Mouse (Mus musculus) midbrain, embryonic 11.5 days (tissue): ENCODE measurements around the gene Rgs19. TPM values are rescaled to one million over a fixed set of nuclear protein-coding genes. Genes with fewer than 3 reads are reported as not detected.

Experiments
- ATAC-seq: fragments of 200-750 bp; cut with Nextera tagmentation; 2 replicates; pipeline ENCODE4 v1.8.0; 2017; ENCODE audit warnings: moderate TSS enrichment, moderate library complexity; ENCODE audit not compliant: low FRiP score
- DNase-seq: peaks from one replicate; pipeline ENCODE4 v3.0.0; 2015; ENCODE audit warnings: low spot score; ENCODE audit errors: missing footprints
- H3K27ac ChIP-seq: fragments of 300-500 bp; sonication (generic); 2 replicates; pipeline ENCODE4 v1.5.1; 2014; ENCODE audit warnings: low read depth, low read length
- H3K27me3 ChIP-seq: fragments of 300-500 bp; sonication (generic); 2 replicates; pipeline ENCODE4 v1.6.1; 2014; ENCODE audit warnings: mild to moderate bottlenecking, low read length, moderate library complexity, mixed read lengths; ENCODE audit not compliant: control insufficient read depth, insufficient read depth
- H3K36me3 ChIP-seq: fragments of 300-500 bp; sonication (generic); 2 replicates; pipeline ENCODE4 v1.6.1; 2014; ENCODE audit warnings: mild to moderate bottlenecking, low read length, moderate library complexity, mixed read lengths; ENCODE audit not compliant: control insufficient read depth, insufficient read depth
- H3K4me1 ChIP-seq: fragments of 300-500 bp; sonication (generic); 2 replicates; pipeline ENCODE4 v1.6.1; 2014; ENCODE audit warnings: low read length; ENCODE audit not compliant: control insufficient read depth, insufficient read depth
- H3K4me2 ChIP-seq: fragments of 300-500 bp; sonication (generic); 2 replicates; pipeline ENCODE4 v1.6.1; 2014; ENCODE audit warnings: mild to moderate bottlenecking, moderate library complexity
- H3K4me3 ChIP-seq: fragments of 300-500 bp; sonication (generic); 2 replicates; pipeline ENCODE4 v1.5.1; 2014; ENCODE audit warnings: low read depth, low read length
- H3K9ac ChIP-seq: fragments of 300-500 bp; sonication (generic); 2 replicates; pipeline ENCODE4 v1.6.1; 2014; ENCODE audit warnings: low read length
- H3K9me3 ChIP-seq: fragments of 300-500 bp; sonication (generic); 2 replicates; pipeline ENCODE4 v1.6.1; 2016; ENCODE audit warnings: low read length; ENCODE audit not compliant: control insufficient read depth
- WGBS: fragments of 180-500 bp; shearing (Covaris S2); extraction: QIAGEN DNeasy Blood & Tissue Kit; methylation state at CpG from one replicate; pipeline ENCODE4 v1.1.7; 2014; 5-methylcytosine and 5-hydroxymethylcytosine counted together
- polyA plus RNA-seq: library from polyadenylated mRNA; unstranded; fragments of >200 nt; fragmentation: Nextera tagmentation; extraction: Ambion mirVana; gene quantifications from 2 replicates; pipeline ENCODE4 v1.2.1, GENCODE M21; 2014

Gene Rgs19
- polyA plus RNA-seq, 1 experiment from 2014 or later: 65.4 TPM

- Histone ChIP-seq H3K9me3 (no peaks in the 10 kb centered on the region), H3K4me3 (peak overlapping the region; percentile 26), H3K27ac (no peak overlapping the region), H3K9ac (no peak overlapping the region), H3K36me3 (no peaks in the 10 kb centered on the region), H3K4me1 (peaks cover 5% of the 10 kb centered on the region), H3K27me3 (peaks cover 57% of the 10 kb centered on the region), H3K4me2 (peak overlapping the region; percentile 36)
- WGBS: 3% methylated on average over 55 of the region's 56 CpGs
- DNase-seq (peak; percentile 86), ATAC-seq (no peak)
Measured at GRCm38 (mm10) chr2:181670285-181670912, 23.4 kb downstream of the Rgs19 start.

- Histone ChIP-seq H3K9ac (no peak overlapping the region), H3K9me3 (no peaks in the 10 kb centered on the region), H3K4me1 (no peaks in the 10 kb centered on the region), H3K36me3 (no peaks in the 10 kb centered on the region; the same call in 1 of the 2 replicates), H3K4me3 (no peak overlapping the region), H3K4me2 (no peak overlapping the region), H3K27ac (no peak overlapping the region), H3K27me3 (peaks cover 2% of the 10 kb centered on the region)
- ATAC-seq (no peak), DNase-seq (no peak)
- 24% methylated on average over 4 of the region's 4 CpGs for WGBS
Measured at GRCm38 (mm10) chr2:181663298-181663630, 30.5 kb downstream of the Rgs19 start.

- no peak for DNase-seq
- no peaks in the 10 kb centered on the region for H3K9me3 ChIP-seq
- H3K9ac ChIP-seq: no peak overlapping the region
- 83% methylated on average over 3 of the region's 3 CpGs for WGBS
- H3K4me1 ChIP-seq: no peaks in the 10 kb centered on the region
- H3K4me2 ChIP-seq: no peak overlapping the region
- H3K27me3 ChIP-seq: no peaks in the 10 kb centered on the region
- no peak for ATAC-seq
- no peak overlapping the region for H3K27ac ChIP-seq
- H3K4me3 ChIP-seq: no peak overlapping the region
- H3K36me3 ChIP-seq: no peaks in the 10 kb centered on the region; the same call in 1 of the 2 replicates
Measured at GRCm38 (mm10) chr2:181662620-181663297, 31.0 kb downstream of the Rgs19 start.

- H3K4me1 ChIP-seq: no peaks in the 10 kb centered on the region
- 10% methylated on average over 9 of the region's 9 CpGs for WGBS
- no peak overlapping the region for H3K4me3 ChIP-seq
- H3K4me2 ChIP-seq: no peak overlapping the region
- DNase-seq (peak; percentile 90), ATAC-seq (peak; percentile 85)
- no peak overlapping the region for H3K27ac ChIP-seq
- peaks cover 6% of the 10 kb centered on the region; the same call in 1 of the 2 replicates for H3K36me3 ChIP-seq
- H3K9ac ChIP-seq: no peak overlapping the region
- no peaks in the 10 kb centered on the region for H3K9me3 ChIP-seq
- no peaks in the 10 kb centered on the region for H3K27me3 ChIP-seq
Measured at GRCm38 (mm10) chr2:181659609-181660055, 34.1 kb downstream of the Rgs19 start.

DNA sequence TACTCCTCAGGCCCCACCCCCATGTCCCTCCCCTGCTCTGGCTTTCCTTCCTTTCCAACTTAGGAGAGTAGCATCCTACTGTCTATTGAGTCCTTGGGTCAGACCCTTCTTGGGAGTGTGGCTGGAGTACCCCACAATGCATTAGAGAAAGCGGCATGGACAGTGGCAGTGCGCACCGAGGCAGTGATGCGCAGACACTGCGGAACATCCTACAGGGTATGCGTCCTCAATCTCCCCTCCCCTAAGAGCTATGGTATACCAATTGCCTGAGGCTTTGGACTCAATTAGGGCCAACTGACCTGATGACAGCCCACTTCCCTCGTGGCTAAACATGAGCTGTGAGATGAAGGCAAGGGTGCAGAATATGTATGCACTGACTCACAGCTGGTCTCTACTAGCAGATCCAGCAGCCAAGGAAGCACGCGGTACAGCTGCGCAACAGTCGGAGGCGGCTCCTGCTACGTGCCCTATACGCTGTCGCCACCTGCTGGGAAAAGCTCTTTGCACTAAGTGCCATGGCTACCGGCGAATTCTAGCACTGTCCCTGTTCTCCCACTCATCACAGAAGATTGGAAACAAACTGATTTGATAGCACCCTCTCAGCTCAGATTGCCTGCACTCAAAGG, 34.7 kb downstream of the Rgs19 start:
- H3K4me1 ChIP-seq: no peaks in the 10 kb centered on the region
- no peak overlapping the region for H3K9ac ChIP-seq
- DNase-seq (peak; percentile 85), ATAC-seq (peak; percentile 55; the same call in 1 of the 2 replicates)
- H3K27ac ChIP-seq: no peak overlapping the region
- H3K4me2 ChIP-seq: no peak overlapping the region
- H3K4me3 ChIP-seq: no peak overlapping the region
- peaks cover 6% of the 10 kb centered on the region; the same call in 1 of the 2 replicates for H3K36me3 ChIP-seq
- no peaks in the 10 kb centered on the region for H3K9me3 ChIP-seq
- WGBS: 33% methylated on average over 17 of the region's 17 CpGs
- H3K27me3 ChIP-seq: no peaks in the 10 kb centered on the region

DNA sequence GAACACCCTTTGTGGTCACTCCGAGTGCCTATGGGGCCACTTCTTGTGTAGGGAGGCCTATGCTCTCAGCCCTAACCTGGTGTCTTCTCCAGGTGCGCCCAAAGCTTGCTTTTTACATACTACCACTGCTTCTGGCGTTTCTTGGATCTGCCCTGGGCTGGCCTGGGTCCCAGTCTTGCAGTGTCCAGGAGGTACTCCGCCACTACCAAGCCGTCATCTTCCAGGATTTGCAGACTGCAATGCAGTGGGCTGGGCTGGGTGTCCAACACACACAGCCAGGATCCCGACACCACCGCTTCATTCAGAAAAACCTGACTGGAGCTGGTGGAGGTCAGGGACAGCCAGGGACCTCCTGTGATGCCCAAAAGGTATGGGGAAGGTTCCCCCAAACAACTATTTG, 35.2 kb downstream of the Rgs19 start:
- H3K9me3 ChIP-seq: no peaks in the 10 kb centered on the region
- H3K27ac ChIP-seq: no peak overlapping the region
- DNase-seq: no peak
- 83% methylated on average over 7 of the region's 7 CpGs for WGBS
- no peak overlapping the region for H3K4me3 ChIP-seq
- ATAC-seq: no peak
- no peak overlapping the region for H3K9ac ChIP-seq
- H3K27me3 ChIP-seq: no peaks in the 10 kb centered on the region
- H3K4me2 ChIP-seq: no peak overlapping the region
- H3K36me3 ChIP-seq: peaks cover 6% of the 10 kb centered on the region; the same call in 1 of the 2 replicates
- H3K4me1 ChIP-seq: no peaks in the 10 kb centered on the region

DNA sequence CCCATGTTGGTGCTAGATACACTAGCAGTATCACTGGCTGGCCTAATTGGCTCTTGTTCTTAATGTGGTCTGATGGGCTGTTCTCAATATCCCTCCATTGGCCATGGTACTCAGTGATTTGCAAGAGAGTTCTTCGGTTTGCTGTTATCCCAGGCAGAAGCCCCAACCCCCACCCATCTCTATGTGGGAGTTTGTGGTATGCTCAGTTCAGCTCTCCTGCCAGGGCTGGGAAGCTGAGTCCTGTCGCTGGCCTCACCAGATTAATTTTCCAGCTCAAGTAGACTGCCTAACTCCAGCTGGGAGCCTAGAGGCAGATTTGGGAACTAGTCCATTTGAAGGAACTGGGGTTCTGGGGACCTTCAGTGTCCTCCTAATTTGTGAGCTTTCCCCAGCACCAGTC, 36.3 kb downstream of the Rgs19 start:
- 78% methylated on average over 2 of the region's 2 CpGs for WGBS
- H3K4me2 ChIP-seq: no peak overlapping the region
- no peak overlapping the region for H3K27ac ChIP-seq
- H3K27me3 ChIP-seq: no peaks in the 10 kb centered on the region
- no peaks in the 10 kb centered on the region for H3K9me3 ChIP-seq
- H3K9ac ChIP-seq: no peak overlapping the region
- no peaks in the 10 kb centered on the region for H3K4me1 ChIP-seq
- DNase-seq (no peak), ATAC-seq (no peak)
- H3K4me3 ChIP-seq: no peak overlapping the region
- peaks cover 9% of the 10 kb centered on the region; the same call in 1 of the 2 replicates for H3K36me3 ChIP-seq

- ATAC-seq (no peak), DNase-seq (no peak)
- Histone ChIP-seq H3K9me3 (no peaks in the 10 kb centered on the region), H3K4me1 (no peaks in the 10 kb centered on the region), H3K4me2 (no peak within 1 kb of the TSS), H3K27ac (no peak within 1 kb of the TSS), H3K4me3 (no peak within 1 kb of the TSS), H3K27me3 (no peaks in the 10 kb centered on the region), H3K36me3 (peaks cover 13% of the 10 kb centered on the region; the same call in 1 of the 2 replicates), H3K9ac (no peak within 1 kb of the TSS)
- WGBS: 81% methylated on average over 3 of the region's 3 CpGs
Measured at GRCm38 (mm10) chr2:181656734-181657133, 37.0 kb downstream of the Rgs19 start, which contains the start of gene Gm29797. TSS of gene Gm29797 (plus strand) at chr2:181657034.

DNA sequence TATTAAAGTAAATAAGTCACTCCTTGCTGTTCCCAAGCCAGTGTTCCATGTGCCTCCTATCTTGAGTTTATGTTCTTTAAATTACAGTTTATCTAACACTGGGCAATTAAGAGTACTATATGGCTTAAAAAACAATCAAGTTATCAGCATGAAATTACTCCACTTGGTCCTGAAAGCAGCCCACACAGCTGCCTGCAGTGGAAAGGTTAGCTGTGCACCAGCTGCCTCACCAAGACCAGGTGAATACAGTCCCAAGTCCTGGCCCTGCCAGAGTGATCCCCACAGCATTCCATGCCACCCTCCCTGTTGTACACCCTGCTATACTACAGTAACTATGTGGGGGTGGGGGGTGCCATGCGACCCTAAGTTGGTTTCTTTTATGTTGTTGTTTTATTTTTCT, 40.3 kb downstream of the Rgs19 start:
- H3K27ac ChIP-seq: no peak overlapping the region
- no peak overlapping the region for H3K4me2 ChIP-seq
- no peak overlapping the region for H3K4me3 ChIP-seq
- H3K9me3 ChIP-seq: no peaks in the 10 kb centered on the region
- DNase-seq (no peak), ATAC-seq (no peak)
- H3K36me3 ChIP-seq: peaks cover 26% of the 10 kb centered on the region; the same call in 1 of the 2 replicates
- no peaks in the 10 kb centered on the region for H3K27me3 ChIP-seq
- H3K4me1 ChIP-seq: no peaks in the 10 kb centered on the region
- 90% methylated on average over 1 of the region's 1 CpGs for WGBS
- H3K9ac ChIP-seq: no peak overlapping the region
